In the genomic region with DNA sequence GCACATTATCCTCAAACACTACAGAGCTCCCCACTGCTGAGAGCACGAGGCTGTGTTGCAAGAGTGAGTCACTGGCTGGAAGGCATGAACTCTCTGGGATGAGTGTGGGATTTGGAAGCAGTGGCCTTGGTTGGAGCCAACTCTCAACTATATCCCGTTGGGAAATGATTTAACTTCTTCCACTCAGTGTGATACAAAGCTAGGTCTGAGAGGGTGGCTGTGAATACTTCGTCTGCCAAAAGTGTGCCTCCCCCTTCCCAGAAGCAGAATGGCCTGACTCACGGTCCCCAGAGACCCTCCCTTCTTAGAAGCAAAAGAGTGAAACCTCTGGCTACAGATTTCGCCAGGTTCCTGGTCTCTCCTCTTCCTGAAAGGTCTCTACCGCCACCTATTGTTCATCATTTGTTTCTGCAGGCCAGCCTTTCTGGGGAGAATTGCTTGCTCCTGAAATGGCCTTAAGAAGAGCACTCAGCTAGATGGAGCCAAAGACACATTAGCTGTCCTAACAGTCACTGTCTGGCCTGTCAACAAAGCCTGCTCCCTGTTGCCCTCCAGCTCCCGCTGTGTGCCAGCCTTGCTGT, we compare ENCODE assay signal across 9 mouse cellular contexts. TPM values are rescaled to one million over a fixed set of nuclear protein-coding genes. Genes with fewer than 3 reads are reported as not detected.
DNase-seq lines count a peak whose midpoint lies in the region; ATAC-seq and TF ChIP-seq lines count a peak whose summit lies in the region.
"Had no signal": no experiment of that assay in that cellular context is flagged by ENCODE, and none has a peak within 500 bp of the region (broad histone marks: within the 10 kb centered on the region; RNA-seq: fewer than 3 reads in every experiment).

No protein-coding gene starts in this region.

- 7% methylated on average over 7 of the region's 7 CpGs for WGBS in lung, embryonic 14.5 days

- no peak for ATAC-seq in G1E (ENCODE audit: extremely low read depth, insufficient number of reproducible peaks, low FRiP score, poor library complexity, severe bottlenecking)
- peak; percentile 72 to 87 for ATAC-seq in hematopoietic stem cell, adult 5-6 weeks (replicated peaks in 1 of 2; ENCODE audit: insufficient read depth in 1 of 2, low FRiP score in 2 of 2, low TSS enrichment in 1 of 2, low read depth in 1 of 2, poor library complexity in 2 of 2, severe bottlenecking in 2 of 2)
- peak; percentile 83 for ATAC-seq in lung, embryonic 14.5 days (ENCODE audit: insufficient read depth)

- no peaks in the 10 kb centered on the region for H3K36me3 ChIP-seq in G1E (replicated peaks)
- H3K36me3 ChIP-seq in lung, embryonic 14.5 days (ENCODE audit: insufficient read depth): no peaks in the 10 kb centered on the region

- H3K4me3 ChIP-seq in G1E (ENCODE audit: low read depth, low read length): no peak overlapping the region
- no peak overlapping the region for H3K4me3 ChIP-seq in lung, embryonic 14.5 days (ENCODE audit: low read depth, low read length)

- H3K4me1 ChIP-seq in G1E (ENCODE audit: insufficient read depth, low read depth, low read length): no peaks in the 10 kb centered on the region; the same call in 1 of the 2 replicates
- H3K4me1 ChIP-seq in lung, embryonic 14.5 days (ENCODE audit: insufficient read depth): no peaks in the 10 kb centered on the region

- H3K9me3 ChIP-seq in G1E (replicated peaks): no peaks in the 10 kb centered on the region
- no peaks in the 10 kb centered on the region for H3K9me3 ChIP-seq in lung, embryonic 14.5 days (ENCODE audit: low read depth, low read length)

- peak; percentile 5 for DNase-seq in G1E (ENCODE audit: low spot score)
- peak; percentile 91 for DNase-seq in cerebellum, adult 9-10 months
- peak; percentile 59 to 93 for DNase-seq in frontal cortex, adult 2 months (ENCODE audit: extremely low spot score in 1 of 2, low spot score in 1 of 2)
- peak; percentile 58 to 69 for DNase-seq in layer of hippocampus, adult 8-10 months (ENCODE audit: low spot score in 2 of 2)
- DNase-seq in lung, embryonic 14.5 days: peak; percentile 96
- DNase-seq in ovary, adult 18-20 months (ENCODE audit: low spot score): peak; percentile 77
- peak; percentile 44 for DNase-seq in thymus, postnatal 4 days

- H3K27ac ChIP-seq in lung, embryonic 14.5 days (ENCODE audit: low read depth): no peak overlapping the region
- H3K27ac ChIP-seq: macrophage had no signal

- no peaks in the 10 kb centered on the region; the same call in 1 of the 2 replicates for H3K27me3 ChIP-seq in G1E (ENCODE audit: insufficient read depth, low read length)
- H3K27me3 ChIP-seq in lung, embryonic 14.5 days (ENCODE audit: insufficient read depth, low read length): no peaks in the 10 kb centered on the region

- no peak overlapping the region; the same call in 1 of the 2 replicates for H3K4me2 ChIP-seq in lung, embryonic 14.5 days

- H3K9ac ChIP-seq in lung, embryonic 14.5 days: no peak overlapping the region

- TF ChIP-seq CTCF in G1E (IDR thresholded peaks at IDR 0.05; ENCODE audit: low read depth, low read length): peak; percentile 41; the same call in 1 of the 2 replicates
- TF ChIP-seq CTCF in lung, embryonic 14.5 days (IDR thresholded peaks at IDR 0.05; ENCODE audit: low read depth): peak; percentile 91

RNA-seq across cellular contexts. Expression of a gene that starts 24.2 kb away (rescaled TPM):
- total RNA-seq in G1E (2014; fragmentation: Nextera tagmentation) (not detected in 2 replicates), G1E (2017) (0.06 and 0.44 TPM in 2 replicates)
- polyA plus RNA-seq in G1E (2012): not detected in 2 replicates
- polyA plus RNA-seq in frontal cortex, adult 2 months (2012; rRNA removed): 93.0 and 95.1 TPM in 2 replicates
- 22.8 and 24.0 TPM in 2 replicates for total RNA-seq in hematopoietic stem cell, adult 5-6 weeks (2017)
- total RNA-seq in layer of hippocampus, adult 8-10 months (2022): 10 to 100 TPM; 76.4 to 92.0 (median 84.9) TPM
- 43.0 and 48.5 TPM in 2 replicates for polyA plus RNA-seq in lung, embryonic 14.5 days (2014; fragmentation: Nextera tagmentation; extraction: Ambion mirVana)

Comparison
In these comparisons a context has a peak if more than half of its experiments do, and no peak if none do; other contexts are left out.
1. DNase-seq: peak in every context shown above with its lines; median percentile 96 in lung, embryonic 14.5 days; 91 in cerebellum, adult 9-10 months; 77 in ovary, adult 18-20 months; 76 in frontal cortex, adult 2 months; 64 in layer of hippocampus, adult 8-10 months; 44 in thymus, postnatal 4 days; 5 in G1E.
2. RNA of a gene that starts 24.2 kb away (total RNA-seq): 76.4 to 92.0 TPM in layer of hippocampus, adult 8-10 months and 22.8 to 24.0 TPM in hematopoietic stem cell, adult 5-6 weeks; 0.06 to 0.44 TPM in G1E; every median in the first group is over 10 times any median in the second.